Mouse (Mus musculus): ENCODE results near the gene Lgr4.
A peak's percentile ranks its signal among the peaks of the same experiment; 100 is the strongest.

The Lgr4 gene

DNA sequence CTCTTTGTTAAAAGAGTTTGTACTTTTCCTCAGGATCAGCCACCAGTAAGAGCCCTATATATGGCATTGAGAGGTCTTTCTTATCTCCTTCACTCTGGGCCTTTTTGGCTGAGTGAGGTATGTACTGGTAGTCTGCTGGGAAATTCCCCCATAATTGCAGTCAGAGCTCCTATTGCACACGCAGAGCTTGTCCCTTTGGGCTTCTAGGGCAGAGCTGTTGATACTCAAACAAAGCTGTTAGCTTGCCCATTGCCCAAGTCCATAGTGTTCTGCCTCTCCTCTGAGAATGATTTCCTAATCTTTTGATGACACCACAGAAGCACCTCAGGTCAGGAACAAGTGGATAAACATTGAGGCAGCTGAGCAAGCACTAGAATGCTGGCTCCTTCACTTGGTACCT lies 67.5 kb downstream of the Lgr4 start:
- no peak for DNase-seq

DNA sequence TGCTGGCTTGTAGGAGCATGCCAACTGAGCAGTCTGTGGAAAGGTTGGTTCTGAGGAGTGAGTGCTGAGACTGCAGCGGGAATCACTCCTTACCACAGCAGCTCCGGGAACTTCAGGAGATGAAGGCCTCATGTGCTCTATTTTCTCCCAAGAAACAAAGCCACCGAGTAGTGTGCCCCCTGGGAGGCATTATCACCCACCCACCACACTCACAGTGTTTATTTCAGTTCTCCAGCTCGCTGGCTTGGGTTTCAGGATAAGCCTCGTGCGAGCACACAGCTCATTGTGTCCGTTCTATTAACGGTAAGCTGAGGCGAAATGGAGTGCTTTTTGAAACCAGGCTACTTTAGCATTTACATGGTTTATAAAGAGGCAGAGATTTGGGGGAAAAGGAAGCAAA lies 68.1 kb downstream of the Lgr4 start:
- no peak for DNase-seq

DNA sequence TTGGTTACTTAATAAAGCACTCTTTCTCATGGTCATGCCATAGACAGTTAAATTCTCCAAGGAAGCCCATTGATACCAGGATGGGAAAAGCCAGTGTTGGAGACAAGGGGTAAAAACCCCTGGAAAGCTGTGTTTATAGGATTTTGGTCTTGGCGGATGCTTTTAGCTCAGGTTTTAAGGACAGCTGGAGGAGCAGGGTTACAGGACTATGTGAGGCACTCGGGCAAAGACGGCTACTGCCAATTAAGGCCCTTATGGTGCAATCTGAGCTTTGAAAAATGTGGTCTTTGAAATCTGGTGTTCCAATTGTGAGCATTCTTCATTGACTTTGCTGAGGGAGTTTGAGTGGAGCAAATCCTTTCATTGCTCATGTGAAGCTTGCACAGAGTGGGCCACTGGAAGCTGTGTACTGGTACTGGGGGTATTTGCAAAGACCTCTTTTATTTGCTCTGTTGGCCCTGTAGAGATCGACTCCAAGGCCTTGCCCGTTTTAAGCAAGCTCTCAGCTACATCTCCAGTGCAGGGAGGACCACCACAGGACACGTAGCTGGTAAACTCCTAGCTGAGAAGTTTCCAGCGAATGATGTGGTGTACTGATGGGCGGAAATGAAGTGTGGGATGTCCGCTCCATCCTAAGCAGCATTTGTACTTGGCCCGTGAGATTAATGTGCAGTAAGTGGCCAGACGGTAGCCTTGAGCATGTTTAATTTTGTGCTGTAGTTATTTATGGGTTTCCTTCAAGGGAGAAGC lies 68.8 kb downstream of the Lgr4 start:
- DNase-seq: no peak

DNA sequence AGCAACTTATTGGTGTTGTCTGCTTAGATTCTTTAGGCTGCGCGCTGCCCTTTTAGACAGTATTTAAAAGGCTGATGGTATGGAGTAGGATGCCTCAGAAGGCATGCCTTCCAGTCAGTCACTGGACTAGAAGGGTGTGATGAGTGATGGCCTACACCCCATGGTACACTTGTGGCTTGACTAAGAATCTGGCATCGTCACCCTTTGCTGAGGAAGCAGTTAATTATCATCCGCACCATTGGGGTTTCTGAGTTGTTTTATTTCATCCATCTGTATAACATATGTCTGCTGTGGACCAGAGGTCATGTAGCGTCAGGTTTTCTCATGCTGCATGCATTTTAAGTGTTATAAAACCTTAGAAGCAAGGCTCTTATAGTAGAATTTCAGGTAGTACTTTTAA lies 70.5 kb downstream of the Lgr4 start:
- no peak for DNase-seq

DNA sequence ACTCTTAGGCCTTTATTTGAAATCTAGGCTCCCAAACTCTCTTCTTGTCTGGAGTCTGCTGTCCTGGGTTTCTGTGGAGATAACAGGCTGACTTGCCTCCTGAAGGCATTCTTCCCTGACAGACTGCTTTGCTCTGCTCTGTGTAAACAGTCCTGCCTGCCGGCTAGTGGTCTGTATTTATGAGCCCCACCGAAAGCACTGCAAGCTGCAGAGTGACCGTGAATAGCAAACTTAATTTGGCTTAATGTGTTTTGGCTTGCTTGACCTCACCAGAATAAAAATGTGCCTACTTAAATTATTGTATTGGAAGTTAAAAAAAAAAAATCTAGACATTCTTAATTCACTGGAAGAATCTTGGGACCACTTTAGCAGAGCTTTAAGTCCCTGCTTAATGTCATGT lies 71.7 kb downstream of the Lgr4 start:
- DNase-seq: no peak

DNA sequence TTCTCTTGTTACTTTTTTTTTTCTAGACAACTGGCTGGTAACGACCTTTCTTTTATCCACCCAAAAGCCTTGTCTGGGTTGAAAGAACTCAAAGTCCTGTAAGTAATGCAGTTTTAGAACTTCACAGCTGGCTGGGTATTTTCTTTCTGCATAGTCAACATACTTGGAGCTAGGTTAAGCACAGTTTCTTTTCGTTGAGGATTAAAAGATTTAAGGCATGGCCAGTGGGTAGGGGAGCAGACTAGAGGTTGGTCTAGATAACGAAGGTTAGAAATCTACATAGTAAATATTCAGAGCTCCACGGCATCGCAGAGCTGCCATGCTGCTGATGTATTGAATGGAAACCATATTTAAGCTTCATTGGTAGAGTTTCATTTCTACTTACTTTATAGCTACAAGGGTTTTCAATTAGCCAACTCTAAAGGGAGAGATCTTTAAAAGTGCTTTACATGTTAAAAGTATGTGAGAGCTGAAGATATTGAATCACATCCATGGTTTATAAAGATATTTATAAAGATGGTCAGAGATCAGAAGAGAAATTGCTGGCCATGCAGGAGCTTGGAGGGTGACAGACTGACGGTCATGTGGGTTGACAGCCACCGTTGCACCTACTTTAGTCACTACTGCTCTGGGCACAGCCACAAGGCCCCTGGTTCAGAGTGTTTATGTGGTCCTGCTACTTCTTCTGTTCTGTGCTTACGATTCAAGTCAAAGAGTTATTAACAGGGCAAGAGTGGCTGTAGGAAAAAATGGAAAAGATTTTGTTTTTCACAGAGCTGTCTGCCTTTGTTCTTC lies 72.4 kb downstream of the Lgr4 start:
- no peak for DNase-seq

DNA sequence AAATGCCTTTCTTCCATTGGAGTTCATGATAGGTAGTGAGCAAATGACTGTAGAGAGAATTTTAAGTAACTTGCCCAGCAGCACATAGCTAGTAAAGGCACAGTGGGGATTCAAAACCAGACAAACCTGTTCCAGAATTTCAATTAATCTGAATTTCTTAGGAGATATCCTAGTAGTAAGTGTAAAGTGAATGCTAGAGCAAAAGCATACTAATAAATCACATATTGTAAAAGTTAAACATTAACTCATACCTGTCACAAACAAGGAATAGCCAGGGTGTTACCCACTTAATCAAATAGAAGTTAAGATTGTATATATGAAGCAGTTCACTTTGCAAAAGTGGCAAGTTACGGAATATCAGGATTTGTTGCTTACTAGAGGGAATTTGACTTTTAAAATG lies 74.3 kb downstream of the Lgr4 start:
- DNase-seq: no peak

DNA sequence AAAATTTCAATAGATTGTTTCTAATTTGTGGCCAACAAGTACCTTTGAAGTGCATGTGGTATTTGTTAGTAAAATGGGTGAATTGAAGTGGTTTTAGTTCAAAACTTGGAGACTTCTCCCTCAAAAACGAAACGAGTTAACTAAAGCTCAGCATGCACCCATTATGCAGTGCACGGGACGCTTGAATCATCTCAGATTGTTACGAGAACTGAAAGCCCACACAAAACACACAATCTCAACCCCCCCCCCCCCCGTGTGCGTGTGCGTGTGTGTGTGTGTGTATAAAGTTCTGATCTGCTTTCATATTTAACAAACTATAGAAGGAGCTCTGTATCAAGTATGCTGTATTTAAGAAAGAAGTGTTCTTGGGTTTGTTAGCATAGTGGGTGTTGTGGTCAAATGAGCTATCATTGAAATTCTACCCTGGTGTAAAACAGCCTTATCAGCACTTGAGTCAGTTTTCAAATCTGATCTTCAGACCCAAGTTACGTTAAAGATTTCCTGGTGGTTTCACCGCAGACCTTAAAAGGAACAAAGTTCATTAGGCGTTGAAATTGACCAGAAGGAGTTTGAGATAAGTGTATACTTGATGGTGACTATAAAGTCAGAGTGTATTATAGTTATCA lies 75.1 kb downstream of the Lgr4 start:
- DNase-seq: no peak

DNA sequence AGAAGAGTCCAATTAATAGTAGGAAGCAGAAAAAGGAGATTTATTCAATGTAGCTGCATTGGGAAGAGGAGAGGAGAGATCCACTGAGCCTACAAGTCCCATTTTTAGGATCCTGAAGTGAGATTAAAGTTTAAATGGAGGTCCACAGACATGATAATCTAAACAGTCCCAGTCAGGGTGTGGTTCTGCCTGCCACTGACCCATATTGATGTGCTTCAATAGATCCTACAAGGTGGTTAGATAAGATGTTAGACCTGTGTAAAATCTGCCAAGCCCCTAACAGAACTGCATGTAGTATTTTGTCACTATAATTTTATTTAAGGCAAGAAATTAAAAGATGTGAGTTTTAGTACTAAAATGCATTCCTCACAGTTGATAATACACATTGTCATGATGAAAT lies 76.0 kb downstream of the Lgr4 start:
- DNase-seq: no peak

DNA sequence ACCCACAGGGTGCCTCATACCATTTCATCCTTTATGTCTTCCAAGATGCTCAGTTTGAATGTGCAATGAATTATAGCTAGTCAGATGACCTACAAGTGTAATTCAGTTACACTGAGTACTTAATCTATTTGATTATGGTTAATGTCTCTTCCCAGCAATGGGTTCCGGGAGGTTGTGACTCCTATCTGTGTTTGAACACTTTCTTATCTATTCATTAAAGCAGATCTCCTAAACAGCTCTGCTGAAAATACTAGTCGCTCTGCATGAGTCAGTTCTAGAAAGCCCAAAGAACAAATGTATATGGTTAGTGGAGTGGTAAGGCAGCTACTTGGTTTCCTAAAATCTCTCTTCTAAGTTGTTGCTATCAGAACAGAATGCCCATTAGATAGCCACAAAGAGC lies 77.6 kb downstream of the Lgr4 start:
- DNase-seq: no peak

DNA sequence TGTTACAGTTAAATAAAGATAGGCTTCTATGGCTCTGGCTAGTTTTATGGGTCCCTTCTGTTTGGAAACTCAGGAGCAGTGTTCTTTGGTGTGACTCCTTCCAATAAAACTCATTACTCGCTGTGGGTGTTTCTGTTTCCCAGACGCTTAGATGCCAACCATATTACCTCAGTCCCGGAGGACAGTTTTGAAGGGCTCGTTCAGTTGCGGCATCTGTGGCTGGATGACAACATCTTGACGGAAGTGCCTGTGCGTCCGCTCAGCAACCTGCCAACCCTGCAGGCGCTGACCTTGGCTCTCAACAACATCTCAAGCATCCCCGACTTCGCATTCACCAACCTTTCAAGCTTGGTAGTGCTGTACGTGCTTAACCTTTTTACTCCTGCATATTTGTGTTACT lies 79.0 kb downstream of the Lgr4 start:
- peak in 1 of 2 experiments; percentile 18 for DNase-seq

DNA sequence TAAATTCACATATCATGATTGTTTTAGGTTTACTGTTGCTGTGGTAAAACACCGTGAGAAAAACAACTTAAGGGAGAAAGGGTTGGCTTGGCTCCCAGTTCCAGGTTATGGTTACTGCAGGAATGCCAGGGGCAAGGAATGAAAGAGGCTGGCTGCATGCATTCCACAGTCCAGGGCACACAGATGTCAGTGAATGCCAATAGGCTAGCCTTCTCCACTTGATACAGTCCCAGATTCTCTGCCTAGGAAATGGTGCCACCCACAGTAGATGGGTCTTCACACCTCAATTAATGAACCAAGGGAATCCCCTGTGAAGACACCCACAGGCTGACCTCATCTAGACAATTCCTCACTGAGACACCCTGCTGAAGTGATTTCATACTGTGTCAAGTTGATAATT lies 87.2 kb downstream of the Lgr4 start:
- no peak for DNase-seq

DNA sequence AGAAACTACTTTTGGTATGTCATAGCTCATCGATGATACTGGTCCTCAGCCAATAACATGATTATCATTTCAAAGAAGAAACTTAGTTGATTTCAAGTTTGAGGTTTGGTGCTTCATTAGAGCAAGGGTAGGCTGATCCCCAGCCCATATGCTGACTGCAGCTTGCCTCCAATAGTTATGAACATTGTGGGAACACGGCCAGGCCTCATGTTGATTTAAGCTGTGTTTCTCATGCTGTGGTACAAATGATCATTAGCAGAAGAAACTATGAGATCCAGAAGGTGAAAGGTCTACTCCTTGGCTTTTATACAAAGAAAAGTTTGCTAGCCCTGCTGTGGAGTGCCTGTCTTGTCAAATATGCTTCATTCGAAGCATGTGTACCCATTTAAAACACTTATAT lies 87.7 kb downstream of the Lgr4 start:
- peak; percentile 45 to 60 for DNase-seq

DNA sequence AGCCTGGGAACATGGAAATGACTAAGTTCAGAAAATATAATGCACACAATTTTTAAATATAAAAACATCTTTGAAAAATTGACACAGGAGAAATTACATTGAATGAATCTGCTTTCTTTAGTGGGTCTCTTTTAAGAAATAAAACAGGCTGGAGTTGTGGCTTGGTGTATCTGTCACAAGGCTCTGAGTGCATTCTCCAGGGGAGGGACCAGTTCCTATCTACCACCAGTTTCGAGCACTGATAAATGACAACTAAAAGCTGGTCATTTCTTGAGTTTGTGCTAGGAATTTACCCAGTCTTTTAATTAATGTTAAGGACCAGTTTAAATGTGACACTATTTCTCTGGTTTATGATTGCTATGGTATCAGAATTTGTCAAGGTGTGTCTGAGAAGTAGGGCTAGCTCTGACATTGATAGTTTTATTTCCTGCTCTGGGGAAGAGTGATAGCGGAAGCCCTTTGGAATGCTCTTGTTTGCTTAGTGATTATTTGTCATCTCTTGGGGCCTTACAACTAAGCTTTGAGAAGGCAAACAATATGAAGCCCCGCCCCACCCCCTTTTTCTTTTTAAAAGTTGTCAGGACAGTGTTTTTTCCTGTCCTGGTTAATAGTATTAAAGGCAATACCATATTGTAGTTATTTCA lies 88.3 kb downstream of the Lgr4 start:
- no peak for DNase-seq

DNA sequence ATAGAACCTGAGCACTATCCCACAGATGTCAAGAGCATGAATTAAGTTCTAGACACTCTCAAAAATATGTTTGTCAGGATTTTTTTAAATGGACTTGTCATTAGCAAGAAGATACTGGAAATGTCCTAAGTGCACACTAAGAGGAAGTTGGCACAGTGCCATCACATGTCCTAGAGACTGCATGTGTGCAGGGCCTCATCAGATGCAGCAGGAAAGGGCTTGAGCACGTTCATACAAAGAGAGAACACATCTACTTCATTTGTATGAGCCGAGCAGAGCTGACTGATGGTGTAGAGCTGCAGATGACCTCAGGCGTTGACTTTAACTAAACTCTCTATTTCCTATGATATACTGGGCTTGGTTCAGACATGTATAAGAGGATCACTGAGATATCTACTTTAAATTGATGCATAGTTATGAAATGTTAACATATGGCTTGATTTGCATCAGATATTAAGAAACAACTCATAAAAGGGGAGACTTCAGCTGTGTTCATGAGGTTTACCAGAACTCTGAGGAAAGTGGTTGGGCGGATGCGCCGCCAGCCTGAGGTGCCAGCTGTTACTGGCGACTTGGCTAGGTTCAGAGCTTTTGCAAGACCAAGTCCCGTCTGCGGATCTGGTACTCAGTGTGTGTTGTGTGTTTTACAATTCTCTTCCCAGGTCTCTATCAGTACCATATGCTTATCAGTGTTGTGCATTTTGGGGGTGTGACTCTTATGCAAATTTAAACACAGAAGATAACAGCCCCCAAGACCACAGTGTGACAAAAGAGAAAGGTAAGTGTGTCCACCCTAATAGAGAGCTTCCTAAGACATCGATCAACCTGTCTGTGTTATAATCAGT lies 90.2 kb downstream of the Lgr4 start:
- no peak for DNase-seq

DNA sequence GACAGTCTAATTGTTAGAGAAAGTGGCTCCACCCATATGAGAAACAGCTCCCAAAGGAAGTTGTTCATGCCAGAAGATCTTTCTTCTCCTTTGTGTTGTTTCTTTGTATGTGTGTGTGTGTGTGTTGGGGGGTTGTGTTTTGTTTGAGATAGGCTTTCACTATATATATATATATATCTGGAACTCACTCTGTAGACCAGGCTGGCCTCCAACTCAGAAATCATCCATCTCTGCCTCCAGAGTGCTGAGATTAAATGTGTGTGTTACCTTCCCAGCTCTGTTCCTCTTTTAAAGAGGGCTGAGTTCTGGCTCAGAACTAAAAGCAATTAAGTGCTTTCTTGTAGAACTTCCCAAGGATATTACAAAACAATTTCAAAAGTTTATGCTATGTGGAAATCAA lies 92.0 kb downstream of the Lgr4 start:
- DNase-seq: no peak

DNA sequence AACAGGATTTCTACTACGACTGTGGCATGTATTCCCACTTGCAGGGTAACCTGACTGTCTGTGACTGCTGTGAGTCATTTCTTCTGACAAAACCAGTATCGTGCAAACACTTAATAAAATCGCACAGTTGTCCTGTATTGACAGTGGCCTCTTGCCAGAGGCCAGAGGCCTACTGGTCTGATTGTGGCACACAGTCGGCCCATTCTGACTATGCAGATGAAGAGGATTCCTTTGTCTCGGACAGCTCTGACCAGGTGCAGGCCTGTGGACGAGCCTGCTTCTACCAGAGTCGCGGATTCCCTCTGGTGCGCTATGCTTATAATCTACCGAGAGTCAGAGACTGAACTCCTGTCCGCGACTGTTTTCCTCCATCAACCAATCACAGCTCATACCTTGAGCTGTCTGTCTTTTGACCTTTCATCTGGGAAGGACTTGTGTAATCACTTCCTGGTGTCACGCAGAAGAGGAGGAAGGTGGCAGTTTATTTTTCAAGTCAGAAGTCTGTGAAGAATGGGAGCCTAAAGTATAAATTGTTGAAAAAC lies 94.8 kb downstream of the Lgr4 start:
- no peak for DNase-seq

DNA sequence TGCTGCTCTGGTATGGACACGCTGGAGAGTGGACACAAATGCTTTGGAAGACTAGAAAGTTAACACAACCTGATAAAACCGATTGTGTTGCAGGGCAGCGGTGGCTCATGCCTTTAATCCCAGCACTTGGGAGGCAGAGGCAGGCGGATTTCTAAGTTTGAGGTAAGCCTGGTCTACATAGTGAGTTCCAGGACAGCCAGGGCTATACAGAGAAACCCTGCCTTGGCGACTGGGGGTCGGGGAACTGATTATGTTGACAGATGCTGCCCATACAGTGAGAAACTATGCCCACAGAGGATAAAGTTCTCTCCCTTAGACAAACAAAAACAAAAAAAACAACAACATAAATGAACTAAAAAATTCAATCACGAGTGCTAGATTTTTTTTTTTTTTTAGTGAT lies 99.6 kb downstream of the Lgr4 start:
- DNase-seq: no peak

DNA sequence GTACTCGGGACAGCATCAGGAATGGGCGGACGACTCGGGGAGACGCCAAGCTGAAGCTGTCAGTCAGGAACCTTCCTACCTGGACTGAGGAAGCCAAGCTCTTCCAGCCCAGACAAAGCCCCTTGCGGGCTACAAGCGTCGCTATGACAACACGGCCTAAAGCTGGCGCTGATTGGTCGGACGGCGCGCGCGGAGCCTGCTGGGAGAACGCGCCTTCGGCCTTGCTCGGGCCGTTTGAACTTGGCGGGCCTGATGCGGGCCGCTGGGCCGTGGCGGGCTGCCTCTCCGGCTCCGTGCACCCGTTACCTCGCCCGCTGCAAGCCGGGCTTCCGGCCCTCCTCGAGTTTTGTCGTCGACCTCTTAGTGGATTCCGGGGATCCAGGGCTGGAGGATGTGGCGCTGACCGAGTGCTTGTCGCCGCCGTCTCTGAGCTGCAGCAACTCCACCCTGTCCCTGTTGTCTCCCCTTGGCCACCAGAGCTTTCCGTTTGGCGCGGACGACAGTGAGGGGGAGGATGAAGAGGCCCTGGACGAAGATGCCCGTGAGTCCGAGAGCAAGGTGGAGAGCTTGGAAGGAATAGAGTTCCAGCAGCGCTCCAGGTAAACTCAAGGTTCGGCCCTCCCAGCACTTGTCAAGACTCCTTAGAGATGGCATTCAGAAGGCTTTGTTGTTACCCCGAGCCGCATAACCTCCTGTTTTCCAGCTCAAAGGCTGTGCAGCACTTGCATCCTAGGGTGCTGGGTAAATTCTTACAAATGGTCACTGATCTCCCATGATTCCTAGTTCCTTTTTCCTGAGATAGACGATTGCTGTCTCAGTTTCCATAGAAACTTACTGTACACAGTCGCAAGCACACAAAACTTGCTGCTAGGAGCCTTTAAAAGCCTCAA lies 100.4 kb downstream of the Lgr4 start, which contains the start of gene Ccdc34:
Ccdc34 (plus strand) TSS at position 202 of the 890 bp plus-strand sequence.
- DNase-seq: peak; percentile 89 to 90

DNA sequence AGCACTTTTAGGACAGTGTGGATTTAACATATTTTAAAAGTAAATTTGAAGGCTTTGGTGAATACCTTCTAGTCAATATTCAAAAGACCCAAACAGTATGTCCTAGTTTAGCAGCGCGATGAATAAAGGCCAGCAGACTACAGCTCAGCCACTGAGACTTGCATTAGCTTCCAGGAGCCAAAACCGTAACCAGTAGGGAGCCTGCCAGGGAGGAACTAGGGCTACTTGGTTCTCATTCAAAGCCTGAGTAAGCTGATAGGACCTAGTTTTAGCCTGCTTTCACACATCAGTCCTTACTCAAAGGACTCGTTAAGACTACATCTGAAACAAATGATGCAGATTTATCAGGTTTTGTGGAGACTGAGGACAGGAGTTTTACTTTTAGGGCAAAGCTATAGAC lies 102.2 kb downstream of the Lgr4 start:
- DNase-seq: no peak

DNA sequence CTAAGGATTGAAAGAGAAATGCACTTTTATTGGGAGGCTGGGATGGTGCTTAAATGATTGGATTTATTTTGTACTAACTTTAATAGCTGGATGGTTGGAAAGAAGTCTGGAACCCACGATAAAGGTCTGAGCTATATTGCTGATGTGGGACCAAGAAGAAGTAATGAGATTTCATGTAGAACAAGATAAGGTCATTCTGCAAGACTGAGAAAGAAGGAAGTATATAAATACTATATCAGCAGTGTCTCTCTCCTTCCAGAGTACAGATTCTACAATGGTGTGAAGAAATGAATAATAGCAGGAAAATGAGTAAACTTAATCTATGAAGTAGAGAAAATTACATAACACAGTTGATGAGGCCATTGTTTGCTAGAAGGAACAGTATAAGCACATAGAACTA lies 103.0 kb downstream of the Lgr4 start:
- DNase-seq: no peak
